Mouse (Mus musculus): Measurements from ENCODE around the gene Vangl1. TPM values are rescaled to one million over a fixed set of nuclear protein-coding genes. Genes with fewer than 3 reads are reported as not detected.
"Not testable (repeated sequence)": the region's sequence is repeated elsewhere in the genome, so short reads cannot be mapped to it uniquely, and the experiment has no call there.

Vangl1 gene
- total RNA-seq (2021): 10 to 100 TPM; 10.8 to 14.2 TPM

DNA sequence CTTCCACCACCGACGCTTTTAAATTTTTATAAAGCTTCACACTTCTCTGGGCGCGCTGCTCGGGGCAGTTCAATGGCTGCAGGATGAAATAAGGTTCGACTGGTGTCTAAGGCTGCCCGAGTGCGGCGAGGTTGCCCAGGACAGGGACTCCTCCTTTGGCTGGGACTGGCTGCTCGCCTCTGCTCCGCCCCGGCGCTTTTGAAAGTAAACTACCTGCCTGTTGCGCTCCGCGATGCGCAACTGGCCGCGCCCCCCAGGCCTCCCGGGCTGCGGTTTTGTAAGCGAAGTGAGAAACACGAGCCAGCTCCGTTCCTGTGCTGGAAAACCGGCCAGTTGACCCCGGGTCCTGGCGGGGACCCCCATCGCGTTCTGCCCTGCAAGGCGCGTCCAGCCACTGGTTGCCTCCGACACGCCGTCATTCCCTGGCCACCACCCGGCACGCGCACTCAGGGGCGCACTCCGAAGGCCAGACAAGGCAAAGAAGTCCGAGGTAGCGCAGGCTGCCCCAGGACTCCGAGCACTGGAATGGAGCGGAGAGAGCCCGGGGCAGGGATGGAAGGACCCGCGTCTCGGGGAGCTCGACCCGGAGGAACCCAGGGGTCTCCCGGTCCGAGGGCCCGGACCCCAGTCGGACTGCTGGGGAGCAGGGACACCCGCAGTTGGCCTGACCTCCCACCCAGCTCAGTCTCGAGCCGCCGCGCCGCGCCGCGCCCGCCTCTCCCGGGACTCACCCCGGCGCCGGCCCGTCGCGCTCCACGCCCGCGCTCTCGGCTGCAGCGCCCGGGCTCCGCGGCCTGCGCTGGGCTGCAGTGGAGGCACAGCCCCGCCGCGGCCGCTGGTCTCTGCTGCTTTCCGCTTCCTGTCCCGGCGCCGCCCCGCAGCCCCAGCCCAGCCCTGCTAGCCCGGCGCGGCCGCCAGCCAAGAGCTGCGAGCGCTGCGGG, at the start of gene Vangl1:
Vangl1 (minus strand) TSS at position 913 of the 941 bp plus-strand sequence.
- peak; percentile 78 to 84 for DNase-seq
- intact Hi-C loops (cut with DNase I): loop anchor here (5.0 kb wide), 1 partner anchor 37 kb away; no protein-coding TSS in a partner anchor

DNA sequence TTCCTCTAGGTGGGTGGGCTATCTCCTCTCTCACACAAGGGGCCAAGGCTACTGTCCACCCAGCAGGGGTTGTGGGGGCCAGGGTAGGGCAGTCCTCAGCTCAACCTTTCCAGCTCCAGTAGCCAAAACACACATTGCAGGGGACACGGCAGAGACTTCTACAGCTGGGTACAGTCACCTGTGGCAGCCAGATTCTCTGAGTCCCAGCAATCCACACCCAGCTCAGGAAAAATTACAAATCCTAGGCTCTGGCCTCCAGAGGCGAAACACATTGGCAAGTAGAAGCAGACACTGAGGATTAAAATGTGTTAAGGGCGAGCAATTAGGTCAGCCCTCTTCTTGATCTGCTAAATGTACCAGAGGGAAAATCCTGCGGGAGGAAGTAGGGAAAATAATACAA, 49.1 kb upstream of the Vangl1 start:
- intact Hi-C loops (cut with DNase I): loop anchor here (5.0 kb wide), 1 partner anchor 224 kb away; no protein-coding TSS in a partner anchor
- peak in 1 of 2 experiments; percentile 17 for DNase-seq

DNA sequence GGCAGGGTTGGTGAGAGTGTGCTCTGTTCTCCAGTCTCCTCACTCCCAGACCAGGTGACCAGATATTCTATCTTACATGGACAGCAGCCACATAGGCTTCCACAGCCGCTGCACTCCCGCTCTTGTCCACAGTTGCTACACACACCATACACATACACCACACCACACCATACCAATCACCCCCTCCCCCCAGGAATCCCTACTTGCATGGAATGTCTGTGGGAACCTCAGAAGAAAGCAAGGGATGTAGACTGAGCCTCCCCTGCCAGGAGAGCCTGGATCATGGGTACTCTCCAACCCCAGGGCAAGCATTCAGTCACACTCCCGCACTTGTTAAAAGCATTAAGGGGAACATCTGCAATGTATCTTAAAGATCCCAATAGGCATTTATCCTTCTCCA, 48.4 kb upstream of the Vangl1 start:
- intact Hi-C loops (cut with DNase I): loop anchor here (5.0 kb wide), 1 partner anchor 224 kb away; no protein-coding TSS in a partner anchor

DNA sequence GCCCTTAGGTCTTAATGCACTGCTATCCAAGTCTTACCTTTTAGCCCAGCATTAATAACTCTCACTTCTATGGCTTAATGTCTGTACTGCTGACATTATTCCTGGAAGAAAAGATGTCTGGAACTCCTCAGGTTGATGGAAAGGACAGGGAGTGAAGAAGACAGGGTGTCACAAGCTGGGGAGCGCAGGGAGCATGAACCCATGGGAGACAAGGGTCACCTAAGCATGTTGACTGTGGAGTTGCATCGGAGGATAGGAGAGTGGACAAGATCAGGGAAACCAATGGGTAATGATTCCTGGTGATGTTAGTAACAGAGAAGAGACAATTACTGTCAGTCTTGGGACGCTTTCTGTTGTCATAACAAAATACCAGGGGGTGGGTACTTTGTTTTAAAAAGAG, 46.4 kb upstream of the Vangl1 start:
- DNase-seq: no peak
- intact Hi-C loops (cut with DNase I): loop anchor here (5.0 kb wide), 1 partner anchor 226 kb away; no protein-coding TSS in a partner anchor

More for the DNA sequence above, 48.4 kb upstream of the Vangl1 start:
- no peak for DNase-seq

DNA sequence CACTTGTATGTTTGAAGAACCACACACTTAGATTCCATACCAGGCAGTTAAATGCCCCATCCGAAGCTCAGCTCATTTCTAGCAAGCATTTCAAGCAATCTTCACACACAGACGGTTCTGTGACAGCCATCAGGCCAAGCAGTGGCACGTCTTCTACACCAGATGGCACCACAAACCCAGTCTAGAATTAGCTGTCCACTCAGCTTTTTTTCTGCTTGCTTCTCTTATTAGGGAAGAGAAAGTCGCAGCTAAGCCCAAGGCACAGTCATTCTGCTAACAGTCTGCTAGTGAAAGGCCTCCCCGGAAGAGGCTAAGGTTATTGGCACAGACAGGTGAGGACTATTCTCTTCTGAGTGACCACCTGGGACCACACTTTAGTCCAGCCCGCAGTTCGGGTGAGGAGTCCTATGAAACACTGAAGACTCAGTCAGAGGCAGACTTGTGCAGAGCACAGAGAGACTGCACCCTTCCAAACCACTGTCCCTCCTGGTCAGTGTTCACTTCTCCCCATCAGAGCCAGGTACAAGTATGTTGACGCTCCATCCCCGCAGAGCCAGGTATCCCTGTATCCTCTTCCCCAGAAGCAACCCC, 45.0 kb upstream of the Vangl1 start:
- intact Hi-C loops (cut with DNase I): loop anchor here (1.0 kb wide), 2 partner anchors 443 to 555 kb away; no protein-coding TSS in a partner anchor
- peak; percentile 55 to 63 for DNase-seq

DNA sequence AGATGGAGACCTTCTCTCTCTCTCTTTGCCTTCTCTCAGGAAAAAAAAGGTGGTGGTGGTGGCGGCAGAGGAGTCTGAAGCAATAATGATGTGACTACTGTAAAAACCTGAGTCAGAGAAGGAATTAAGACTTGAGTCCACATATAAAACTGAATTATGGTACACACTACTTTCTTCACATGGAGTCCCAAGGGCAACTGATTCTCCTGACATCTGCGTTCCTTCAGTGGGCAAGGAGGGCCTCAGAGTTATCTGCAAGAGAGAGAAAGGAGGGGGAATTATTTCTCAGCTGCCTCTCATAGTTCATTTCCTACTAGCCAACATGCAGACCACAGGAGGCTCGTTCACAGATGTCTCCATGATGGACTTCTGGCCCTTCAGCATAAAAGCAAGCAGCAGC, 40.1 kb upstream of the Vangl1 start:
- DNase-seq: no peak

DNA sequence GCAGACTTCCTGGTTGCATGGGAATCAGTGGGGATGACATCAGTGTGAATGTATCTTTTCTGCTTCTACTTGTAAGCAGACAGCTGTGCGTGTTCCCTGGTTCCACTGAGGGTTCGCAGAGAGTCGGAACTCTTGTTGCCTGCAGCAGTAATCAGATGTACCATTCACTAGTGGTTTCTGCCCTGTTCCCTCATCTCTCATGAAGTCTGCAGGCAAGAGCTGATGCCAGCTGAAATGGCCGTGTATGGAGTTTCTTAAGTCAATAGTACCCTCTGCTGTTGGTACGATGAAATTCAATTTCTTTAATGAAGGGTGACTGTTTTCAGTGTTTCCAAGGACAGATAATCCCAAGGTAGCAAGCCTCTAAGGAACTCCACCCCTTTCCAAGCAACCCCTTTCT, 38.4 kb upstream of the Vangl1 start:
- intact Hi-C loops (cut with DNase I): loop anchor here (1.0 to 5.0 kb wide), 4 partner anchors 122 to 751 kb away; no protein-coding TSS in a partner anchor
- DNase-seq: peak; percentile 15 to 30

More for the DNA sequence above, 40.1 kb upstream of the Vangl1 start:
- intact Hi-C loops (cut with DNase I): loop anchor here (5.0 kb wide), 2 partner anchors 347 to 752 kb away; no protein-coding TSS in a partner anchor

DNA sequence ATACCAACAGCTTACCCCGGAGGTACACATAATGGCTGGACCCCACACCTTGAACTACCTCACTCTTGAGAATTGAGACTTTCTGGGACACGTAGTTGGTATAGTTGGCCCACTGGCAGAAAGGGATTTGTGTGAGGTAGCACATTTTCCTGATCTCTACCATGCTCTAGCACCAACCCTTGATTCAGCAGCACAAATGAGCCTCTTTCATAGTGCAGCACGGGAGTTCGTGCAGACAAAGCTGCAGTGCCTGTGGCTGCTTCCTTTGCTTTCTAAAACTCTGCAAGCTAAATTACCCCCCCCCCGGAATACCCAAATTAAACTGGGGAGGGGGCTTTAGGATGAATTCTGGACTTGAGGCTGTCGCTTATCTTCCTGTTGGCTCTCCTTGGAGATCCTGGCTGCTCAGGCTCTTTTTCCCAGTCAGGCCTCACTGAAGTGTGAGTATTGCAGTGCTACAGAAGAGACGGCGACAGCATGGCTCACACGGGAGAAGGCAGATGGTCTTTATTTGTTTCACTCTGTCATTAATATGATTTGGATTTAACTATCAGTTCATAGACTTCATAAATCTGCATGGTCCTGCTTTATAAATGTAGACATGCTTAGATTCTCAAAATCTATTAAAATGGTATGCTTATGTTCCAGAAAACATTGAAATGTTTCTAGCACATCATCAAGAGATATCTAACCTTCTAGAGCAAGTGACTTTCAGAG, 27.1 kb upstream of the Vangl1 start:
- intact Hi-C loops (cut with DNase I): no loop called here
- no peak for DNase-seq

DNA sequence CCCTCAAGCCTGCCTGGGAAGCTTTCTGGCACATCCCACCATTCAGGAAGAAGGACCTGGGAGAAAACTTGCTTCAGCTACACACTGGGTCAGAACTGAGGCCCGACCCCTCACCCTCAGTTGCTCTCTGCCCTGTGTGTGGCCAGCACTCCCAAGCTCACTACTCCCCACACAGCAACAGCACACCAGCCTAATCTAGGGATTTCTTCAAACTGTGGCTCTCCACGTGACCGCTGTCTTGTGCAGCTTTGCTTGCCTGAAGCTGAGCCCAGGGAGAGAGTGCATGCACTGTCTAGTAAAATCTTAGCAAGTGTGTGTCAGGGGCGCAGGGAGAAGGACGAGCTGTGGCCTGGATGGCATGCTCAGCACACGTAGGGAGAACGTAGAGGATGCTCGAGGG, 18.3 kb upstream of the Vangl1 start:
- DNase-seq: no peak
- intact Hi-C loops (cut with DNase I): no loop called here

DNA sequence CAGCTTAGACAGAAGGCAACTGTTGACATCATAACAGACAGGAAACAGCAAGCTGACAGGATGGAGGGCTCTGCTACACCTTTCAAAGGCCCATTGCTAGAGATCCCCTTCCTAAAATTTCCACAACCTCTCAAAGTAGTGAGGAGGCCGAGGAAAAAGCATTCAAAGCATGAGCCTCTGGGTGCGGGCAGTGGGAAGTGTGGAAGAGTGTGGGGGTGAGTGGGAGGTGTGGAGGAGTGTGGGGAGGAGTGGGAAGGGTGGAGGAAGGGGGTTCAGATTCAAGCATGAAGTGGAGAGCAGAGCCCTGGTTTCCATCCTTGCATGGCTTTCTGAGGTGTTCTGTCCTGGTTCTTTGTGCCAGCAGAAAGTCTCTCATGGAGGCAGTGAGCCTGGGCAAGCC, 13.8 kb upstream of the Vangl1 start:
- DNase-seq: no peak
- intact Hi-C loops (cut with DNase I): no loop called here

DNA sequence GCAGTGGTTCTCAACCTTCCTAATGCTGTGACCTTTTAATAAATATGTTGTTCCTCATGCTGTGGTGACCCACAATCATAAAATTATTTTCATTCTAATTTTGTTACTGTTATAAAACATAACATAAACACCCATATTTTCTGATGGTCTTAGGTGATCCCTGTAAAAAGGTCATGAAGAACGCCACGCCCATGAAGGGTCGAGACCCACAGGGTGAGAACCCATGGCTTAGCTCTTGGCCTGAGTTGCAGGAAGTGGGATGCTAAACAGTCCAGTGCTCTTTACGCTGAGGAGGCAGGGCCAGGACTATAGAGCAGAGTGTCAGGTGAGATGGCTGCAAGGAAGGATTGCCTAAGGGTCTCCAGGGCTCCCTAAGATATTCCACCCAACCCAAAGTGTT, 10.2 kb upstream of the Vangl1 start:
- no peak for DNase-seq
- intact Hi-C loops (cut with DNase I): no loop called here

DNA sequence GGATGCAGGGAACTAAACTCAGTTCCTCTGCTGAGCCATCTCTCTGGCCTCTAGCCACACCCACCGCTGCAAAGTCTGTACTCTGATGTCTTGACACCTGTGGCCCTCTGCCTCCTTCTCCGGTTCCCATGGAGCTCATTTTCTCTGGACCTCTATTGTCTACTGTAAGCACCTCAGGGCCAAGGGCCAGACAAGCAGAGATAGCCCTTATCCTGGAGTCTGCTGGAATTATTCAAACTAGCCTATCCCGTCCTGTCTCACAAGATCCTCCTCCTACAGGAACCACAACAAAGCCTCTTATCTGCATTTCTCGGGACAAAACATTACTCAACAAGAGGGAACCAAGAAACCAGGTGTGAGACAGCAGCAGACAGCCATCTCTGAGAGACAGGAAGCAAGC, 9.8 kb upstream of the Vangl1 start:
- intact Hi-C loops (cut with DNase I): no loop called here
- DNase-seq: no peak

DNA sequence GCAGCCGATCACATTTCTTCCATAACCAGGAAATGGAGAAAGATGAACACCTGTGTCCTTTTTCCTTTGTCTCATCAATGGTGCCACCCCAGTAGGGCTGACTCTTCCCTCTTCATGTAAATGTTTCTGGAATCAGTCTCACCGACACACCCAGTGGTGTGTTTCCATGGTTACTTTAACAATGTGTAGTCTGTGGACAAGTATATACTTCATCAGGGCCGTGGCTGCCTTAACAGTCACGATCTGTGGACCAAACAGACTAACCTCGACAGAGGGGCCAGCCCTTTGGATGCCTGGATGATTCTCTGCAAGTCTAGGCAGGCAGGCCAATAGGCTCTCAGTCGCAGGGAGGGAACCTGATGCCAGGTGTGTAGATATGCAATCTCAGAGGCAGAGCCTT, 8.4 kb upstream of the Vangl1 start:
- intact Hi-C loops (cut with DNase I): no loop called here
- DNase-seq: no peak

DNA sequence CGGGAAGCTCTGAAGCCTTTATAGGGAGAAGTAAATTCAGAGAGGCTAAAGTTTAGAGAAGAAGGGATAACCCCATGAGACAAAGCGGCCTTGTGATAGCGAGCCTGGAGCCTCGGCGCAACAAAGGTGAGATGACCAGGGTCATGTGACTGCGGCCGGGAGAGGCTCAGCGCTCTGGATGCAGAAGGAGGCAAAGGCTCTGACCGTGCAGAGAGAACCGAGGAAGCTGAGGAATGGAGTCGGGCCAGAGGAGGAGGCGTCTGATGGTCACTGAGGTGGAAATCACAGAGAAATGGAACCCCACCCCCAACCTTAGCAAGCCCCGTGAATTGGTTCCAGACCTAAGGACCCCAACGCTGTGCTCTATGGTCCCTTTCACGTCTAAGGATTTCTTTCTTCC, 7.8 kb upstream of the Vangl1 start:
- intact Hi-C loops (cut with DNase I): no loop called here
- DNase-seq: no peak

DNA sequence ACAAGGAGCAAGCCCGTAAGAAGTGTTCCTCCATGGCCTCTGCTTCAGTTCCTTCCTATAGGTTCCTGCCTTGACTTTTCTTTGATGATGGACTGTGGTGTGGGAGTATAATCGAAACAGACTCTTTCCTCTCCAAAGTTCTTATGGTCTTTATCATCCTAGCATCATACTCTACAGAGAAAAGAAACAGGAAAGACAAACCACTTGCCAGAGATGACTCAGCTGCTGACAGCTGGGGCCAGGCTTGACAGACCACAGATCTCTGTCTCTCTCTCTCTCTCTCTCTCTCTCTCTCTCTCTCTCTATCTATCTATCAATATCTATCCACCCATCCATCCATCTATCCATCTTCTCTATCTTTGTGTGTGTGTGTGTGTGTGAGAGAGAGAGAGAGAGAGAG, 6.8 kb upstream of the Vangl1 start:
- DNase-seq: no peak
- intact Hi-C loops (cut with DNase I): no loop called here

DNA sequence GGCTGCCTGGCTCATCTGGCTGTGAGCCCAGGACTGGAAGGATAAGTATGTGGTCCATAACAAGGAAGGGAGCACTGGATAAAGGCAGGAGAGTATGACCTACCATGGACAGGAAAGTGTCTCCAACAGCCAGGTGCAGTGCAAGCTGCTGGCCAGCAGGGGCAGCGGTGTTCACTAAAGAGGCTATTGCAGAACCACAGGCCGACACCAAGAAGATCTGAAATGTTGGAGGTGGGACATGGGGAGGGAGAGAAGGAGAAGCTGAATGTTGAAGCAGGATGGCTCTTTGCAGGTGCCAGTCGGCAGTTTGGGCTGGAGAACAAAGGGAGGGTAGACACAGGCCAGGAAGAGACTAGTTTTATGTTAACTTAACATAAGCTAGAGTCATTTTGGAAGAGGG, 6.3 kb upstream of the Vangl1 start:
- no peak for DNase-seq
- intact Hi-C loops (cut with DNase I): no loop called here

DNA sequence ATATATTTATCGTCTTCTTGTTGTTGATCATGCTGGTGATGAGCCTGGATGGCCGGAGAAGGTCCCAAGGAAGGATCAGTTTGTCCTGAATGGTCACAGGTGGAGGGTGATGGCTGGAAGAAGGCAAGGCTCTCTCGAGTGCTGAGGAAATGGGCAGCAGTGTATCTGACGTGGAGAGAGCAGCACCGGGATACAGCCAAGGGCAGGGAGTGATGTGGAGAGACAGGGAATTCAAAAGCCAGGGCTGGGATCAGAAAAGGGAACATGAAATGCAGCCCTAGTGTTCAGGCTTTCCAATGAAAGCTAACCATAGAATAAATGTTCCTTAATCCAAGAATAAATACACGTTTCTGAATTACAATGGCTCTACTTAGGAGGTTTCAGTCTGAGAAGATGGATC, 4.4 kb upstream of the Vangl1 start:
- DNase-seq: no peak
- intact Hi-C loops (cut with DNase I): no loop called here

DNA sequence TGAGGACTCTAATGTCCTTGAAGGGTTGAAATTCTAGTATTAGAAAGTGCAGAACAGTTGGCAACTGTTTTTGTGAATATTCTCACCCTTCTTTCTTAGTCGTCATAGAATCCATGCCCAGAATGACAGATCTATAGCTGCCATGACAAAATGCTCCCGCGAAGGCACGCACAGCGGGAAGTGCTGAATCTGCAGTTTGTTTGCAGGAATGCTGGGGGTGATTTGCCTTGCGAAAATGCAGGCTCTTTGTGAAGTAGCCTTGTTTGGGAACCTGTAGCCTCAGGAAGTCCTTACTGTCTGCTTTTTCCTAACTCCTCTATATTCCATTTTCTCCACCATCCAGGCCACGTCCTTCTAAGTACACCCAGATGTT, 951 bp upstream of the Vangl1 start:
- no peak for DNase-seq
- intact Hi-C loops (cut with DNase I): no loop called here

DNA sequence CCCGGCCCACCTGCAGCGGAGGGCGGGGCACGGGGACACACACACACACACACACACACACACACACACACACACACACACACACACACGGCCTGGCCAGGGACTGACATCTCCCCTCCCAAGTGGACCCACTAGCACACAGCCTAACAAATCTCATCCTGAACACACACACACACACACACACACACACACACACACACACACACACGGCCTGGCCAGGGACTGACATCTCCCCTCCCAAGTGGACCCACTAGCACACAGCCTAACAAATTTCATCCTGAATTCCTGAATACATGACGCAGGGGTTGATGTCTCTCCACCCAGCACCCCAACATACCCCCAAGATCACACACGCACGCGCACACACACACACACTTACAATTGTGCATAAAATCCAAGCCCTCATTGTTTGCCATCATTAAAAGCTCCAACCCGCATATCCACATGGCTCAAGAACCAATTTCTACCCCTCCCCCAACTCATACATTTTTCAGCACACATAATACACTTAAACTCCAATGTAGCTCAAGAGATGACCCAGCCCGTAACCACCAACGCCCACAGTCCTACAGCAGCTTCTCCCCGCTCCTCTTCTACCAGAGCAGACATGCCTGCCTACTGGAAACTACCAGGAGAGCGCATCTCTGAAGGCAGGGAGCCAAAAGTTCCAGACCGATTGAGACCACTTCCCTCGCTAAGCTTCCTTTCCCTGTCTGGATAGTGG, 403 bp upstream of the Vangl1 start:
- intact Hi-C loops (cut with DNase I): loop anchor here (5.0 kb wide), 1 partner anchor 38 kb away; no protein-coding TSS in a partner anchor
- not testable (repeated sequence) for DNase-seq

DNA sequence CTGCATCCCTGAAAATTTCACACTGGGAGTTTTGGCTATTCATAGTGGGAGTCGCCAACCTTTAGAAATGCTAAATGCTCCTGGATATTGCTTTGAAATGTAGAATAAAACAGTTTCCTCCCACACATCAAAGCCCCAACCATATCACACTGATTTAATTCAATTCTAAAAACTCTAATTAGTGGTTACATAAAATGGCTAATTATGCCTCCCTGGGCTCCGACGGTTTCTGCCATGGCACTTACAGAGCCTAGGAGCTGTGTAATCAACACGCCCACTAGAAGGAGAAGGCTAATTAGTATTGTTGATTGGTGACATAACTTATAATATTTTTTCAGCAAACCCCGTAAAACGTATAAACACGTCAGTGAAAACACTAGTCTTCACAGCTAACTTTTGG, 1.4 kb downstream of the Vangl1 start:
- DNase-seq: no peak
- intact Hi-C loops (cut with DNase I): loop anchor here (5.0 kb wide), 1 partner anchor 36 kb away; no protein-coding TSS in a partner anchor

All from heart, postnatal 36 days (tissue).